Mouse (Mus musculus) E14TG2a.4 (cell line): ENCODE results near the gene Gm20388.

Experiments used
- CTCF ChIP-seq: conservative IDR thresholded peaks from 2 replicates; pipeline ENCODE4 v1.5.1; 2014; ENCODE audit warnings: low read length
- NANOG ChIP-seq: IDR thresholded peaks from 2 replicates; pipeline ENCODE4 v1.6.1; 2014; ENCODE audit warnings: borderline replicate concordance, low read length, mixed read lengths

- TF ChIP-seq CTCF (no peak), NANOG (no peak)
Observed at GRCm38 (mm10) chr8:121792159-121792558, 1881.5 kb downstream of the Gm20388 start.
